Mouse (Mus musculus): ENCODE data around the gene Tmprss11b.

GRCm38 (mm10) chr5:86722820-86723460 is 46.8 kb upstream of the Tmprss11b start:
- TF ChIP-seq CTCF (IDR thresholded peaks at IDR 0.05; ENCODE audit: borderline replicate concordance, insufficient read depth, low read length) (no peak), POLR2A (IDR thresholded peaks at IDR 0.05; ENCODE audit: low read depth, low read length) (no peak)

Measured in embryonic fibroblast, embryonic 13.5 days (primary cell).